Mouse (Mus musculus) neural tube, embryonic 15.5 days (tissue): ENCODE data around the gene Gm21992. TPM values are rescaled to one million over a fixed set of nuclear protein-coding genes. Genes with fewer than 3 reads are reported as not detected.
"Not testable (repeated sequence)": the region's sequence is repeated elsewhere in the genome, so short reads cannot be mapped to it uniquely, and the experiment has no call there.

Source experiments
- ATAC-seq: fragments of 200-750 bp; cut with Nextera tagmentation; 2 replicates; pipeline ENCODE4 v1.8.0; 2017; ENCODE audit warnings: mild to moderate bottlenecking, moderate TSS enrichment, moderate library complexity; ENCODE audit not compliant: low FRiP score
- H3K27ac ChIP-seq: fragments of 300-500 bp; sonication (generic); replicated peaks from 2 replicates; pipeline ENCODE4 v1.5.1; 2015; ENCODE audit warnings: mild to moderate bottlenecking, inconsistent platforms
- H3K27me3 ChIP-seq: fragments of 300-500 bp; sonication (generic); replicated peaks from 2 replicates; pipeline ENCODE4 v1.6.1; 2015; ENCODE audit warnings: inconsistent platforms
- H3K36me3 ChIP-seq: fragments of 300-500 bp; sonication (generic); 2 replicates; pipeline ENCODE4 v1.6.1; 2015; ENCODE audit warnings: inconsistent platforms
- H3K4me1 ChIP-seq: fragments of 300-500 bp; sonication (generic); 2 replicates; pipeline ENCODE4 v1.6.1; 2015; ENCODE audit warnings: inconsistent platforms
- H3K4me2 ChIP-seq: fragments of 300-500 bp; sonication (generic); 2 replicates; pipeline ENCODE4 v1.6.1; 2015; ENCODE audit warnings: inconsistent platforms, mild to moderate bottlenecking, moderate library complexity
- H3K4me3 ChIP-seq: fragments of 300-500 bp; sonication (generic); replicated peaks from 2 replicates; pipeline ENCODE4 v1.5.1; 2015; ENCODE audit warnings: mild to moderate bottlenecking, inconsistent platforms
- H3K9ac ChIP-seq: fragments of 300-500 bp; sonication (generic); replicated peaks from 2 replicates; pipeline ENCODE4 v1.6.1; 2015; ENCODE audit warnings: mild to moderate bottlenecking, inconsistent platforms
- H3K9me3 ChIP-seq: fragments of 300-500 bp; sonication (generic); replicated peaks from 2 replicates; pipeline ENCODE4 v1.6.1; 2016; ENCODE audit warnings: inconsistent platforms
- WGBS: fragments of 180-500 bp; shearing (Covaris S2); methylation state at CpG from one replicate; pipeline ENCODE4 v1.1.7; 2015; ENCODE audit warnings: mixed read lengths; 5-methylcytosine and 5-hydroxymethylcytosine counted together
- polyA plus RNA-seq: library from polyadenylated mRNA; unstranded; fragments of >200 nt; fragmentation: Nextera tagmentation; extraction: Ambion mirVana; gene quantifications from 2 replicates; pipeline ENCODE4 v1.2.1, GENCODE M21; 2015

Gm21992 gene
- polyA plus RNA-seq, 1 experiment from 2014 or later: 14.8 TPM

DNA sequence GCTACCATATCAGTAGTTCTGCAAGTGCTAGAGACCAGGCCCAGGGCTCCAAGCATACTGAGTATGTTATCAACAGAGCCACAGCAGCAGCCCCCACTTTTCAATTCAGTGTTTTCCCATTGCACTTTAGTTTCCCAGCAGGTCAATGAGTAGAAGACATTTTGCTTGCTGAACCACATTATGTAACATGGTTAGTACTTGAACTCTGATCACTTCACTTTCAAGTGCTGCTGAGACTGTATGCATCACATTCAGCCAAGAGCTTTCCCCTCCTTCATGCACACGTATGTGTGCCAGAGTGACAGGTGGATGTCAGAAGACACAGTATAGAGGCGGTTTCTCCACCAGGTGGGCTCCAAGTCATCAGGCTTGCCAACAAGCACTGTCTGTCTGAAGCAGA, 28.5 kb downstream of the Gm21992 start:
- Histone ChIP-seq H3K27ac (no peak overlapping the region), H3K36me3 (peaks cover 60% of the 10 kb centered on the region), H3K9ac (no peak overlapping the region), H3K27me3 (no peaks in the 10 kb centered on the region), H3K9me3 (no peaks in the 10 kb centered on the region), H3K4me1 (peaks cover 24% of the 10 kb centered on the region), H3K4me2 (no peak overlapping the region), H3K4me3 (no peak overlapping the region)
- ATAC-seq: no peak
- WGBS: 92% methylated on average over 2 of the region's 2 CpGs

GRCm38 (mm10) chr19:4772785-4773184, 38.6 kb downstream of the Gm21992 start:
- 85% methylated on average over 3 of the region's 3 CpGs for WGBS
- Histone ChIP-seq H3K36me3 (peaks cover 66% of the 10 kb centered on the region), H3K27ac (no peak overlapping the region), H3K4me3 (no peak overlapping the region), H3K9me3 (no peaks in the 10 kb centered on the region), H3K27me3 (no peaks in the 10 kb centered on the region), H3K4me1 (no peaks in the 10 kb centered on the region), H3K9ac (no peak overlapping the region), H3K4me2 (no peak overlapping the region)
- ATAC-seq: no peak

DNA sequence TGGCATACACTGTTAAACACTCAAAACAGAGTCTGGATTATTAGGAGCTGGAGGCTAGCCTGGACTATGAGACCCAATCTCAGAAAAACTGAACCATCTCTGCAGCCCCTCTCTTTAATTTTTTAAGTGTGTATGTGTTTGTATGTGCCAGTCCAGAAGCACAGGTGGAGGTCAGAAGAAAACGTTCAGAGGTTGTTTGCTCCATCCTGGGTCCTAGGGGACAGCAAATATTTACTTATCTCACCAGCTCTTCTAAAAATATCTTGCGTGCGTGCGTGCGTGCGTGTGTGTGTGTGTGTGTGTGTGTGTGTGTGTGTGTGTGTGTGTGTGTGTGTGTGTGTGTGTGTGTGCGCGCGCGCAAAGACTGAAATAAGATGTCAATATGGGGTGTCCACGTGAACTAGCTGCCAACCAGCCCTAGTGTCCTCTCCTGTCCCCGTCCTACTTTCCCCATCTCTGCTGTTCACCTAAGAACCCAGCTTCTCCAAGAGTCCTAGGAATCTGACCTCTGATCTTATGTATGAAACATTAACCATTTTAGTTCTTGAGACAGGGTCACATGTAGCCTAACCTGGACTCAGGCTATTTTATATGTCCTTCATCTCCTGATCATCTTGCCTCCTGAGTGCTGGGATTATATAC, 43.8 kb downstream of the Gm21992 start:
- peaks cover 68% of the 10 kb centered on the region for H3K36me3 ChIP-seq
- ATAC-seq: no peak
- no peaks in the 10 kb centered on the region for H3K27me3 ChIP-seq
- no peaks in the 10 kb centered on the region for H3K9me3 ChIP-seq
- H3K9ac ChIP-seq: no peak overlapping the region
- H3K27ac ChIP-seq: no peak overlapping the region
- H3K4me2 ChIP-seq: no peak overlapping the region
- peaks cover 18% of the 10 kb centered on the region for H3K4me1 ChIP-seq
- no peak overlapping the region for H3K4me3 ChIP-seq
- 83% methylated on average over 10 of the region's 12 CpGs for WGBS

GRCm38 (mm10) chr19:4762876-4763275, 48.5 kb downstream of the Gm21992 start:
- no peak for ATAC-seq
- Histone ChIP-seq H3K36me3 (peaks cover 38% of the 10 kb centered on the region), H3K9ac (no peak overlapping the region), H3K4me3 (no peak overlapping the region), H3K9me3 (no peaks in the 10 kb centered on the region), H3K27ac (no peak overlapping the region), H3K4me2 (no peak overlapping the region), H3K27me3 (no peaks in the 10 kb centered on the region), H3K4me1 (peaks cover 55% of the 10 kb centered on the region)
- 70% methylated on average over 1 of the region's 1 CpGs for WGBS

GRCm38 (mm10) chr19:4760544-4760943, 50.9 kb downstream of the Gm21992 start:
- H3K4me1 ChIP-seq: peaks cover 62% of the 10 kb centered on the region
- H3K4me2 ChIP-seq: peak overlapping the region; percentile 13; the same call in 1 of the 2 replicates
- ATAC-seq, H3K4me3 ChIP-seq, H3K9ac ChIP-seq, H3K27ac ChIP-seq, H3K27me3 ChIP-seq, H3K9me3 ChIP-seq: not testable (repeated sequence)
- 91% methylated on average over 8 of the region's 8 CpGs for WGBS
- H3K36me3 ChIP-seq: peaks cover 28% of the 10 kb centered on the region

DNA sequence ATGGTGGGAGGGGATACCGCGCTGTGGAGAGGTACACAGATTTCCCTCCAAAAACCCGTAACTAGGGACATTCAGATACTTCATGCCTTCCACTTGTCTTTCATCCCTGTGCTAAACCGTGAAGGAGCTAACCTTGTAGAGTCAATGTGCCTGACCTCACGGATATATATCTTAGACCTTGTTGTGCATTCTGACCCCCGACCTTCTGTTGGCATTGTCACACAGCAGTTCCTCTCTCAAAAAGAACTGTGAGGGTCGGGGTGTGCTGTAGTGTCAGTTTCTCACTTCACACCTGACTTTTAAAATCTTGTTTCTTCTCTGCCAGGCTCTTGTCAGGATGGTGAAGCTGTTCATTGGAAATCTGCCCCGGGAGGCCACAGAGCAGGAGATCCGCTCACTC, 54.5 kb downstream of the Gm21992 start:
- peak overlapping the region; percentile 86 for H3K9ac ChIP-seq
- H3K4me1 ChIP-seq: peaks cover 43% of the 10 kb centered on the region
- no peaks in the 10 kb centered on the region for H3K9me3 ChIP-seq
- H3K36me3 ChIP-seq: peaks cover 15% of the 10 kb centered on the region
- no peak for ATAC-seq
- H3K4me3 ChIP-seq: peak overlapping the region; percentile 79
- H3K4me2 ChIP-seq: peak overlapping the region; percentile 74
- no peaks in the 10 kb centered on the region for H3K27me3 ChIP-seq
- H3K27ac ChIP-seq: peak overlapping the region; percentile 98
- WGBS: 1% methylated on average over 9 of the region's 9 CpGs

- Histone ChIP-seq H3K27me3 (no peaks in the 10 kb centered on the region), H3K36me3 (peaks cover 18% of the 10 kb centered on the region), H3K9ac (peak within 1 kb of the TSS; percentile 86), H3K27ac (peak within 1 kb of the TSS; percentile 98), H3K4me2 (peak within 1 kb of the TSS; percentile 85), H3K4me1 (peaks cover 42% of the 10 kb centered on the region), H3K4me3 (peak within 1 kb of the TSS; percentile 79), H3K9me3 (no peaks in the 10 kb centered on the region)
- peak; percentile 97 for ATAC-seq
- WGBS: under 1% methylated on average over 64 of the region's 65 CpGs
These were observed 55.1 kb downstream of the Gm21992 start, which contains the start of gene Rbm4b for GRCm38 (mm10) chr19:4756193-4756911. Gene Rbm4b (plus strand): TSS chr19:4756497.

GRCm38 (mm10) chr19:4755565-4756192, 55.7 kb downstream of the Gm21992 start:
- peak overlapping the region; percentile 54 for H3K9ac ChIP-seq
- H3K36me3 ChIP-seq: peaks cover 25% of the 10 kb centered on the region
- peak overlapping the region; percentile 98 for H3K27ac ChIP-seq
- no peaks in the 10 kb centered on the region for H3K9me3 ChIP-seq
- ATAC-seq: peak; percentile 83
- H3K27me3 ChIP-seq: no peaks in the 10 kb centered on the region
- peak overlapping the region; percentile 74 for H3K4me2 ChIP-seq
- 0% methylated on average over 10 of the region's 10 CpGs for WGBS
- peak overlapping the region; percentile 79 for H3K4me3 ChIP-seq
- H3K4me1 ChIP-seq: peaks cover 35% of the 10 kb centered on the region

- WGBS: 85% methylated on average over 6 of the region's 6 CpGs
- Histone ChIP-seq H3K9me3 (no peaks in the 10 kb centered on the region), H3K9ac (no peak overlapping the region), H3K27me3 (no peaks in the 10 kb centered on the region), H3K4me3 (no peak overlapping the region), H3K27ac (no peak overlapping the region), H3K4me1 (no peaks in the 10 kb centered on the region), H3K4me2 (no peak overlapping the region), H3K36me3 (peaks cover 80% of the 10 kb centered on the region)
- no peak for ATAC-seq
These were observed 61.4 kb downstream of the Gm21992 start for GRCm38 (mm10) chr19:4749975-4750374.

DNA sequence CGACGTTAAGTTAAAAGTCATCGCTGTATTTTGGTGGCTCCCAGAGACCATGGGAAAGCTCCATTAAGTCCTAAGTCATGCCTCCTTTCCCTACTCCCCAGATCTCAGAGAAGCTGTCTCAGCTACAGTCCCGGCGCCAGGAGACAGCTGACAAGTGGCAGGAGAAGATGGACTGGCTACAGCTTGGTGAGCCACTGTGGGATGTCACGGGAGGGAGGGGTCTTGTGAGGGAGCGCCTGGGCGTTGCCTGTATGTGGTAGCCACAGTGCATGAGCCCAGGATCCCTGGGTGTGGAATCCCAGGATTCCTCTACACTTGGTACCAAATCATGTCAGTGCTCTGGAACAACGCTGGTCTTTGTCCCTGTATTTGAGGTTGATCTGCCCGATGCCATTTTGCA, 62.9 kb downstream of the Gm21992 start:
- no peak for ATAC-seq
- Histone ChIP-seq H3K27me3 (no peaks in the 10 kb centered on the region), H3K4me1 (no peaks in the 10 kb centered on the region), H3K4me2 (no peak overlapping the region), H3K4me3 (no peak overlapping the region), H3K9me3 (no peaks in the 10 kb centered on the region), H3K27ac (no peak overlapping the region), H3K9ac (no peak overlapping the region), H3K36me3 (peaks cover 94% of the 10 kb centered on the region)
- WGBS: 87% methylated on average over 10 of the region's 10 CpGs

DNA sequence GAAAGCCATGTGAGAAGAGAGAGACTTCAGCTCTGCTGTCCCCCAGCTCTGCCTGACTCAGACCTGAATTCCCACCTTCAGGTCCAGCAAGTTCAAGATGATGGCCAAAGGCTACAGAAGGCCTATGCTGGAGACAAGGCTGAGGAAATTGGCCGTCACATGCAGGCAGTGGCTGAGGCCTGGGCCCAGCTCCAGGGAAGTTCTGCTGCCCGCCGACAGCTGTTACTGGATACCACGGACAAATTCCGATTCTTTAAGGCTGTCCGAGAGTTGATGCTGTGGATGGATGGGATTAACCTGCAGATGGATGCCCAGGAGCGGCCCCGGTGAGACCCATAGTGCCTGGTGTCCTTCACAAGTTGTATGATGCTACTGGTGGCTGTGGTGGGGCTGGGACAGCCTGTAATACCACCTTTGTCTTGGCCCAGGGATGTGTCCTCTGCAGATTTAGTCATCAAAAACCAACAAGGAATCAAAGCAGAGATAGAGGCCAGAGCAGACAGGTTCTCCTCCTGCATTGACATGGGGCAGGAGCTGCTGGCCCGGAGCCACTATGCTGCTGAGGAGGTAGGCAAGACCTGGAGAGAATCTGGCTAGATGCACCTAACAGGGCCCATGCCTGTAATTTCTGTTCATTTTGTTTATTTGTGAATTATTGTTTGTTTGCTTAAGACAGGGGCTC, 63.6 kb downstream of the Gm21992 start:
- Histone ChIP-seq H3K9ac (no peak overlapping the region), H3K27ac (no peak overlapping the region), H3K4me3 (no peak overlapping the region), H3K4me1 (no peaks in the 10 kb centered on the region), H3K4me2 (no peak overlapping the region), H3K9me3 (no peaks in the 10 kb centered on the region), H3K36me3 (peaks cover 90% of the 10 kb centered on the region), H3K27me3 (no peaks in the 10 kb centered on the region)
- ATAC-seq: no peak
- WGBS: 92% methylated on average over 9 of the region's 9 CpGs
